Mouse (Mus musculus): ENCODE measurements around the gene Timp1.
A peak's percentile ranks its signal among the peaks of the same experiment; 100 is the strongest.

Gene Timp1

DNA sequence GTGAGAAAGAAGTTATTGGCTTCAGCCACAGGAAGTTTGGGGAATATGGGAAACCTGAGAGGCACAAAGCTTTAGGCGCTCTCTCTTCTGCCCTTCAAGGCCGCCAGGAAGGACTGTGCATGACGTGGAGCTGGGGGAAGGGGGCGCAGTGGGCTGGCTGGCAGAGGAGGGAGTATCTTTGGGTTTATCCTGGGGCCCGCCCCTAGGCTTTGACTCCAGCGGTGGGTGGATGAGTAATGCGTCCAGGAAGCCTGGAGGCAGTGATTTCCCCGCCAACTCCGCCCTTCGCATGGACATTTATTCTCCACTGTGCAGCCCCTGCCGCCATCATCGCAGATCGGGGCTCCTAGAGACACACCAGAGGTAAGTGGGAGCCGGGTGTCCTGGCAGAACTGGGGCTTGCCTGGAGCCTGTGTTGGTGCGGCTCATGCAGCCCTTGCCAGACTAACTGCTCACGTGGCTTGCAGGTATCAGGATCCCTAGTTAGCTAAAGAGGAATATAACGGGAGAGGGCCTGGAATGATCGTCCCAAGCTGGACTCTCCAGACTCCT, at the start of gene Timp1:
Gene Timp1 (plus strand): TSS at position 205 of the 552 bp plus-strand sequence.
- no peak for DNase-seq (ENCODE audit: low read depth)

DNA sequence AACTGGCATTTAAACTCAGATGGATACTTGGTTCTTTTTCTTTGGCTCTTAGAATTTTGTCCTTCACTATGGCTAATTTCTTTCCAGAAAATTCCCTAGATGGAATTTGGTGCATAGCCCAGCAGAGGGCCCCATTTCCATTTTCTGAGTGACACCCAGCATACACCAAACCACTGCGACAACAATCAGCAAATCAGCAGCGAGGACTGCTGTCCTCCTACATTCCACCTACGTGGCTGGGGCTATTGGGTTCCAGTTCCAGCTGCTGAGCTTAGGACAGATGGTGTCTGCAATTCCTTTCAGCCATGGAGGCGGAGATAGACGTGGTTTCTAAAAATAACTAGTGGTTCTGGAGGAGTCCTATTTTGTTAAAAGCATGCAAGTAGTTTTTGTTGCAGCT, 41.0 kb upstream of the Timp1 start:
- no peak for DNase-seq (ENCODE audit: low read depth)

DNA sequence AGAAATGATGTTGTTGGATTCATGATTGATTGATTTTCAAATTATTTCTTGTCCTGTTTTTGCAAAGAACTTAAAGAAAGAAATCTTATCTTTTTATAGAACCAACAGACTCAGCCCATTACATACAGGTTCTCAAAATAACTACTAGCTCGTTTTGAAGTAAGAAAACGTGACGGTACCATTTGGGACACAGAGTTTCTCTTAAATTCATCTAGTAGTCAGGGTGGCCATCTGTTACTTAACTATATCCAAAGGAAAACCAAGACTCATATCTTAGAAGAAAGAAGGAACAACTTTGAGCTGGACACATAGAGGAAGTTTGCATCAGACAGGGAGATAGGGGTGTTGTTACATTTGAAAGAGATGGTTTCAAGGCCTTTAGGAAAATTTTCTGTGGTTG, 22.7 kb upstream of the Timp1 start:
- DNase-seq (ENCODE audit: low read depth), result no peak

DNA sequence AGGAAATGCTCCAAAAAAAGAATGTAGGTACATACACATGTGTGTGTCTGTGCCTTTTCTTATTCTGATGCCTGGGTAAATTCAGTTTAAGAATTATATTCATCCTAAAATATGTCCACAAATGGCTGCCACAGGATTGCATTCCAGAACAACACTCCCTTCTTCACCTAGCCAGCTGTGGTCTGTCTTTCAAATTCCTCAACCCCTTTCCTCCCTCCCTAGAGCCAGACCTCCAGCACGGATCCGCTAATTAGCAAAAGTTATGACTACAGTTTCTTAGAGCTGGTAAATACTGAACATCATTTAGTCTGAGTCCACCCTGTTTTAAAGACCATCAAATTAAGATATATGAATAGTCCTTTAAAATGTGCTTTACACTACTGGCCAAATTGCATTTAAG, 22.1 kb upstream of the Timp1 start:
- DNase-seq (ENCODE audit: low read depth), result no peak

DNA sequence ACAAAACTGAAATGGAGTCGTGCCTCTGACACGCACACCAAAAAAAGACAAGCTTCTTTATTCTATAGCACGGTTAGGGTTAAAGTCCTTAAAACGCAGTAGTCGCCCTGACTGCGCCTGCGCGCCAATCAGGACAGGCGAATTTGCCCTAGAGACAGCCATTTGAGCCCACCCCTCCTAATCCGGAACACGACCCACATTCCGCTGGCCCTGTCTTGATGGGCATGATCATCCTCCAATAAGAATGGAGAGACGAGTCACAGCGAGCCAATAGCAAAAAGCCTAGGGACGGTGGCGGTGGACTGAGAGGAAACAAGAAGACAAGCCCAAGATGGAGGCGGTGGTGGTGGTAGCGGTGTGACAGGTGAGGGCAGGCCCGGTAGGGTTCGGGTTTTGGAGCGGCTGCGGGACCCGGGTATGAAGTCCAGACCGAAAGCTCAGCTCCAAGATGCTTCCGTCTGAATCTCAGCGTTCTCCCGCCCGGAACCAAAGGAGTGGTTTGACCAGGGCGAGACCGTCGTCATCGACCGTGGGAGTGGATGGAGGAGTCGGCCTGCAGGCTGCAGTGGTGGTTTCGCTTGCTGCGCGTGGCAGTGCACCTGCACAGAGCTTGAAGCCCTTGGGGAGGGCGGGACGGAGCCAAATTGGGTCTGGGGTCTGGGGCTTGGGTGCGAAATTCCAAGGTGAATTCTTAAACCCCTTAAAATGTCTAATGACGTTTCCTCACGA, 21.5 kb upstream of the Timp1 start:
- DNase-seq (ENCODE audit: low read depth), result peak; percentile 96

DNA sequence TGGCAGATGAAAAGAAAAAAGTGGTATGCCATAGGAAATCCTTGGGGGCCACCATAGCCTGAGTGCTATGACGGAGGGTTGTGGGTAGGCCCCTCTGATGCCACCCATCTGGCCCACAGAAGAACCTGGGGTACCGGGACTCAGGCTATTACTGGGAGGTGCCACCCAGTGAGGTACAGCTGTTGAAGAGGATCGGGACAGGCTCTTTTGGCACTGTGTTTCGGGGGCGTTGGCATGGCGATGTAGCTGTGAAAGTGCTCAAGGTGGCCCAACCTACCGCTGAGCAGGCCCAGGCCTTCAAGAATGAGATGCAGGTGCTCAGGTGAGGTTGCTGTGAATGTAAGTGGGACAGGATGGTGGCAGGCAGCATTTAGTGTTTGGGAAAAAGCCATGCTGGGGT, 16.2 kb upstream of the Timp1 start:
- DNase-seq (ENCODE audit: low read depth), result no peak

GRCm38 (mm10) chrX:20861453-20862104, 8.4 kb upstream of the Timp1 start:
- DNase-seq (ENCODE audit: low read depth), result no peak

DNA sequence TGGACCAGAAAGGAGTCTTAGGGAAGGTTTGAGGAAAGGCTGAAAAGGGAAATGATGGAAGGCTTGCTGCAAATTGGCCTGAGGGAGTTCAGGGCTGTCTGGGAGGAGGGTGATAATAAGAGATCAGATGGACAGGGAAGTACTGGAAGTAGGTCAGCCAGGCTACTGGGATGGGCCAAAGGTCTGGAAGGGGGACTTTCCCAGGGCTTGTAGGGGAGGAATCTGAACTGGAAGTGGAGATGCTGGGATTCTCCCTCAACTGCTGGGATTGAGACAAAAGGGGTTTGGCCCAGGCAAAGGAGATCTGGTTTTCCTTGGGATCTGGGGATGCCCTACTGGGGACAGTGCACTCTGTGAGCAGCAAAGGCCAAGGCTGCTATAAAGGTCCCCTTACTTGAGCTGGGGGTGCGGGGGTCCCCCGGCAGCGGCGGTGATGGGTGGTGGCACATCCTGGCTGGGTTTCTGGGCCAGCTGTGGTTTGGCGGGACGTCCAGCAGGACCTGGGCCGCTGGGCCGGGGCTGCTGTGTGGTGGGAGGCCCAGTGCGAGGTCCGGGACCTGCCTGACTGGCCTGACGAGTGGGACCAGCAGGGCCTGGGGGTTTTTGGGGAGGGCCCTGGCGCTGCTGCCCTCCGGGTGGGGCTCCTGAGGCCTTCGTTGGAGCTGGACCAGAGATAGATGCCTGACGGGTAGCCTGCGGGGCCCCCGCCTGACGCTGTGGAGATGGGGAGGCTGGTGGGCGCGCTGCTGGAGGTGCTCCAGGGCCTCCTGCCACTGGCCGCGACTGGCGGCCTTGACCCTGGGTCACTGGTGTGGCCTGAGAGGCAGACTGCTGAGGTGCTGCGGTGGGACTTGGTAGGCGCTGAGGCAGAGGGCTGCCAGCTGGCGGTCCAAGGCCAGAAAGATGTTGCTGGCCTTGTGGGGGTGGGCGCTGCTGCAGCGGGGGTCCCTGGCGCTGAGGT, 7.6 kb upstream of the Timp1 start:
- DNase-seq (ENCODE audit: low read depth), result no peak

DNA sequence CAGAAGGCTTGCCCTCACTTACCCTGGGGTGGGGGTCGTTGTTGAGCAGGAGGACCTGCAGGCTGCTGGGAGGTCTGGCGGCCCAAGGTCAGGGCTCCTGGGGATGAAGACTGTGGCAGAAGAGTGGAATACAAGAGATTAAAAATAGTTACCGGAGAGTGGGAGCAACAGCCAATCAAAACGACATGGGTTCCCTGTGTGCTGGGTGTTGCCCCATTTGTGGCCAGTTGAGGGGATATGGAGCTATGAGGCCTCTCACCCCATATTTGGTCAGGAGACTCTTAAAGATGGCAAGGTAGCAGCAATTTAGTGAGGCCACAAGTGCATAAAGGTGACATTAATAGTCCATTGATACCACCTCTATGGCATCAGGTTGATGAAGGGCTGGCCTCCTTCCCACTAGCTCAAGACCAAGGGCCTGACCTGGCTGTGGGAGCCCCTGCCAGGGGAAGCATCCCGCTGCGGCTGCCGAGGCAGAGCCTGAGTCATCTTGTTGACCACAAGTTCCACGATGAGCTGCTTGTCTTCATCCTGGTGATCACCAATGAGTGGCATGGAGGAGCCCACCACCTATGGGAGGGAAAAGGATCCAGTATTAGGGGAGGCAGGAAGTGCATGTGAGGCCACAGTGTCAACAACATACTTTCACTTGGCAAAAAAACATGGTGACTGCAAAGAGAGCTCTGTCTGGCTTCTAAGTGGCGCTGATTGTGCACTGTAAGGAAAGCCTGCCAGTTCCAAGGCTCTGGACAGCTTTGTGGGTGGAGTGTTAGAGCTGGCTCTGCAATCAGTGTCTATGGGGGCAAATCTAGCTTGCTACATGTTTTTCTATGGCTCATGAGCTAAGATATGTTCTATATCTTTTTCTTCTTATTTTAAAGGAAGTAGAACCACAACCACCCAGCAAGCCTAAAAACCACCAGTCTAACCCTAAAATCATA, 6.5 kb upstream of the Timp1 start:
- DNase-seq (ENCODE audit: low read depth), result peak; percentile 5

DNA sequence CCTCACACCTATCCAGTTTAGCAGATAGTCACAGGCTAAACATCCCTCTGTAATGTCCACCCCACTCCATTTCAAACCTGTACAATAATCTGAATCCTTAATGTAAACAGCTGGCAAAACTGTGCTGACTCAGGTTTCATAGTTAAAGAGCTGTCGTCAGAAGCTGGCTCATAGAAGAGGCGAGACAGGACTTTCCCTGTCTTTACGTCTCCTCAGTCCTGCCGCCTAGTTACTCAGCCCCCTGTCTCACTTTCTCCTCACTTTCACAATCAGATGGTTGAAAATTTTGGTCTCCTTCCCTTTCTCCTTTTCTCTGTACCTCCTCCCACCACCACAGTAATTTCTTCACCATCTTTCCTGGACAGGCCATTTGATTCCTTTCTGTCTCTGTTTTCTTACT, 1.9 kb upstream of the Timp1 start:
- DNase-seq (ENCODE audit: low read depth), result no peak

- no peak for DNase-seq (ENCODE audit: low read depth)
Measured at GRCm38 (mm10) chrX:20869203-20869602, 763 bp upstream of the Timp1 start.

- DNase-seq (ENCODE audit: low read depth), result no peak
Measured at GRCm38 (mm10) chrX:20872928-20873500, 3.0 kb downstream of the Timp1 start.

DNA sequence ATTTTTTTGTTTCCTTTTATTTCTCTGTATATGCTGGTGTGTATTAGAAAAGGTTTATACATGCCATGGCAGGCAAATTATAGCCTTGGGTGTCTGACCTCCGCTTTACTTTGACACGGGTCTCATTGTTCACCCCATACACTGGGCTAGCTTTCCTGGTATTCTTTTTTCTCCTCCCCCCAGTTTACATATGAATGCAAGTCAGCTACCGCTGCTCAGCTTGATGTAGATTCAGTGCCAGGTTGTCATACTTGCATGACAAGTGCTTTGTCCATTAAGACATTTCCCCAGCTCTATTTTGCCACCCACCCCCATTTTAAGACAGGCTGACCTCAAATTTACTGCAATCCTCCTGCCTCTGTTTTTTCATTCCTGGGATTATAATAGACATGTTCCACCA, 5.3 kb downstream of the Timp1 start:
- DNase-seq (ENCODE audit: low read depth), result no peak

- no peak for DNase-seq (ENCODE audit: low read depth)
Measured at GRCm38 (mm10) chrX:20910074-20910473, 40.1 kb downstream of the Timp1 start.

GRCm38 (mm10) chrX:20913726-20914125, 43.8 kb downstream of the Timp1 start:
- no peak for DNase-seq (ENCODE audit: low read depth)

DNA sequence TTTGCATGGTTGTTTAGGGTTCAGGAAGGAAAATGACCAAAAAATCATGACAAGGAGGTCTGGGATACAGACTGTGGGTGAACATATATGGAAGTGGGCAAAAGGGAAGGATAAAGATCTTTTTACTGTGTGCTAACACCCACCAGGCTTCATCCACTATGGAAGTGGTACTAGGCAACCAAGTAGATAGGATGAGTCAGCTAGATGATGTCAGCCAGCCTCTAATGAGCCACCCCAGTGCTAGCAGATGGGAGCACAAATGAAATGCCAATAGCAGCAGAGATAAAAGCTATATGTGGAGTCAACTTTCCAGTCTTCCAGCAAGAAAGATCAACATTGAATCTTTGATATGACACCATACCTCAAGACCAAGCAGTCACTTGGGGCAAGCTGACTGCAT, 45.1 kb downstream of the Timp1 start:
- DNase-seq (ENCODE audit: low read depth), result no peak

- no peak for DNase-seq (ENCODE audit: low read depth)
Measured at GRCm38 (mm10) chrX:20920249-20920843, 50.4 kb downstream of the Timp1 start.

GRCm38 (mm10) chrX:20920844-20921364, 50.9 kb downstream of the Timp1 start, which contains the start of gene Syn1:
Gene Syn1 (minus strand): TSS chrX:20921004.
- DNase-seq (ENCODE audit: low read depth), result peak; percentile 79

DNA sequence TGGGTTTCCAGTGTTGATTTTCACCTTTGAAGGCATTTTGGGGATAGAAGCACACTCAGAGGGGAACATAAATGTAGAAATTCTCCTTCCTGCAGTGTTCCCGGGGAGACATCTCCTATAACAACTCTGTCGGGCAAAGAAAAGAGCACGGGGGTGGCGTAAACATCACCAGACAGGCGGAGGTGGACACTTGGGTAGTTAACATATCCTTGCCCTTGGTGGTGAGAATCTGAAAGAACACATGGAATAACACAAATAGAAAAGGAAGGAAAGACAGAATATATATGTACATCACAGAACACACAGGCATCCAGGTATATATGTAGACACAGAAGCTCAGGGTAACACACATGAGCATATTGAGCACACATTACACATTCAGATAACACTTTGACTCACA, 51.4 kb downstream of the Timp1 start:
- peak; percentile 3 for DNase-seq (ENCODE audit: low read depth)

- no peak for DNase-seq (ENCODE audit: low read depth)
Measured at GRCm38 (mm10) chrX:20923506-20923905, 53.5 kb downstream of the Timp1 start.

Data from induced T-regulatory cell, adult 2 months (primary cell).